In genomic region chr16:7767691-7768090, GRCm38 (mm10) we compare ENCODE assay signal across 6 mouse cellular contexts.
"Had no signal": no experiment of that assay in that cellular context is flagged by ENCODE, and none has a peak within 500 bp of the region (broad histone marks: within the 10 kb centered on the region; RNA-seq: fewer than 3 reads in every experiment).

No protein-coding gene starts in this region.

- ATAC-seq: liver, embryonic 12.5 days; midbrain, embryonic 15.5 days had no signal

- DNase-seq: kidney, adult 8-10 months; kidney, postnatal 25 days; layer of hippocampus, adult 9-11 months; layer of hippocampus, postnatal 36 days had no signal
